ENCODE assay signal across 17 mouse cellular contexts in the genomic region with DNA sequence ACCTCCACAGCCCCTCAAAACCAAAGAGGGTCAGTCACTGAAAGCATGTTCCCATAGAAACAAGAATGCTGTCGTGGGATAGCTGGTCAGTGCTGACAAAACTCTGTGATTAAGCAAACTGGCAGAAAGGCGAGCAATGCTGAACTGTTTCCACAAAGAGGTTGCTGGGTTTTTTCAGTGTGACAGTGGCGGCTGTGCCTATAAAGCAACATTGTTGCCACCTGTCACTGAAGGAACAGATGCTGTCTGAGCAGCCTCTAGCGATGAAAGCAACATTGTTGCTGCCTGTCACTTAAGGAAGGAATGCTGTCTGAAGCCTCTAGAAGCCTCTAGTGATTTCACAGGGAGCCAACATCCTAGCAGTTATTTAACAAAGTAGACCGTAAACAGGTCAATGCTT. TPM values are rescaled to one million over a fixed set of nuclear protein-coding genes. Genes with fewer than 3 reads are reported as not detected.
DNase-seq lines count a peak whose midpoint lies in the region; ATAC-seq lines count a peak whose summit lies in the region.
"Had no signal": no experiment of that assay in that cellular context is flagged by ENCODE, and none has a peak within 500 bp of the region (broad histone marks: within the 10 kb centered on the region; RNA-seq: fewer than 3 reads in every experiment).

No protein-coding gene starts in this region.

- H3K27ac ChIP-seq in midbrain, embryonic 10.5 days (replicated peaks): 0 out of 2 replicates have a peak overlapping the region, but pooled peaks have one; percentile 23
- H3K27ac ChIP-seq in neural tube, embryonic 13.5 days (replicated peaks): peak overlapping the region; percentile 61
- H3K27ac ChIP-seq: embryonic facial prominence, embryonic 12.5 days; heart, embryonic 15.5 days; intestine, embryonic 15.5 days had no signal

- peaks cover 70% of the 10 kb centered on the region for H3K4me1 ChIP-seq in midbrain, embryonic 10.5 days
- H3K4me1 ChIP-seq in neural tube, embryonic 13.5 days (replicated peaks): peaks cover 41% of the 10 kb centered on the region

- H3K4me3 ChIP-seq in midbrain, embryonic 10.5 days: no peak overlapping the region
- no peak overlapping the region for H3K4me3 ChIP-seq in neural tube, embryonic 13.5 days
- H3K4me3 ChIP-seq: embryonic facial prominence, embryonic 12.5 days; heart, embryonic 15.5 days; intestine, embryonic 15.5 days had no signal

- H3K4me2 ChIP-seq in neural tube, embryonic 13.5 days: no peak overlapping the region
- H3K4me2 ChIP-seq: embryonic facial prominence, embryonic 12.5 days; heart, embryonic 15.5 days; intestine, embryonic 15.5 days; lung, embryonic 14.5 days had no signal

- WGBS in midbrain, embryonic 10.5 days: 77% methylated on average over 5 of the region's 5 CpGs
- 28% methylated on average over 5 of the region's 5 CpGs for WGBS in neural tube, embryonic 13.5 days

- H3K36me3 ChIP-seq in midbrain, embryonic 10.5 days: peaks cover 88% of the 10 kb centered on the region
- H3K36me3 ChIP-seq in neural tube, embryonic 13.5 days: peaks cover 23% of the 10 kb centered on the region

- H3K9me3 ChIP-seq in midbrain, embryonic 10.5 days (replicated peaks): no peaks in the 10 kb centered on the region
- no peaks in the 10 kb centered on the region for H3K9me3 ChIP-seq in neural tube, embryonic 13.5 days
- H3K9me3 ChIP-seq: embryonic facial prominence, embryonic 12.5 days; heart, embryonic 15.5 days; intestine, embryonic 15.5 days had no signal

- no peak overlapping the region for H3K9ac ChIP-seq in neural tube, embryonic 13.5 days
- H3K9ac ChIP-seq: embryonic facial prominence, embryonic 12.5 days; heart, embryonic 15.5 days; intestine, embryonic 15.5 days; lung, embryonic 14.5 days had no signal

- ATAC-seq in neural tube, embryonic 13.5 days (ENCODE audit: low read depth): no peak; the same call in 1 of the 2 replicates
- ATAC-seq: intestine, embryonic 15.5 days had no signal

- H3K27me3 ChIP-seq in midbrain, embryonic 10.5 days (ENCODE audit: low read depth, poor library complexity, severe bottlenecking): no peaks in the 10 kb centered on the region
- no peaks in the 10 kb centered on the region for H3K27me3 ChIP-seq in neural tube, embryonic 13.5 days
- H3K27me3 ChIP-seq: embryonic facial prominence, embryonic 12.5 days; heart, embryonic 15.5 days; intestine, embryonic 15.5 days had no signal

- DNase-seq in embryo, embryonic 10.5 days (ENCODE audit: low spot score): peak; percentile 34
- DNase-seq in embryo, embryonic 10 days (ENCODE audit: low spot score): no peak
- DNase-seq in retina, postnatal 1 day: peak; percentile 34
- no peak for DNase-seq in retina, embryonic 14.5 days (ENCODE audit: low spot score)
- no peak for DNase-seq in midbrain, embryonic 10.5 days (ENCODE audit: low spot score)
- no peak for DNase-seq in ovary, adult 18-20 months (ENCODE audit: low spot score)
- DNase-seq in urinary bladder, postnatal 36 days (ENCODE audit: low spot score in 2 of 2): no peak
- DNase-seq: cerebellum, postnatal 10 days; kidney, postnatal 10 days; lung, embryonic 14.5 days had no signal

RNA-seq across cellular contexts. Expression of gene Golm1, which starts 23.0 kb away (rescaled TPM):
- polyA plus RNA-seq in midbrain, embryonic 10.5 days (2016; fragmentation: Nextera tagmentation; extraction: Ambion mirVana): 181 and 187 TPM in 2 replicates
- 44.4 and 48.5 TPM in 2 replicates for polyA plus RNA-seq in neural tube, embryonic 13.5 days (2015; fragmentation: Nextera tagmentation; extraction: Ambion mirVana)

RNA-seq across cellular contexts. Expression of gene 4921517D22Rik, which starts 41.3 kb away (rescaled TPM):
- not detected in 2 replicates for polyA plus RNA-seq in midbrain, embryonic 10.5 days (2016; fragmentation: Nextera tagmentation; extraction: Ambion mirVana)
- polyA plus RNA-seq in neural tube, embryonic 13.5 days (2015; fragmentation: Nextera tagmentation; extraction: Ambion mirVana): not detected in 2 replicates
- polyA plus RNA-seq: embryonic facial prominence, embryonic 12.5 days; frontal cortex, adult 2 months; heart, embryonic 15.5 days; intestine, embryonic 15.5 days; liver, adult 2 months; lung, embryonic 14.5 days; neural tube, embryonic 14.5 days had no signal

RNA-seq across cellular contexts. Expression of gene Spata31d1a, which starts 57.5 kb away (rescaled TPM):
- polyA plus RNA-seq in midbrain, embryonic 10.5 days (2016; fragmentation: Nextera tagmentation; extraction: Ambion mirVana): 0.02 TPM in 1 of 2 replicates, not detected in the other
- polyA plus RNA-seq in neural tube, embryonic 13.5 days (2015; fragmentation: Nextera tagmentation; extraction: Ambion mirVana): 0.03 TPM in 1 of 2 replicates, not detected in the other
- polyA plus RNA-seq: embryonic facial prominence, embryonic 12.5 days; intestine, embryonic 15.5 days; liver, adult 2 months; lung, embryonic 14.5 days had no signal

RNA-seq across cellular contexts. Expression of gene Spata31d1b, which starts 59.4 kb away (rescaled TPM):
- 0.02 TPM in 1 of 2 replicates, not detected in the other for polyA plus RNA-seq in midbrain, embryonic 10.5 days (2016; fragmentation: Nextera tagmentation; extraction: Ambion mirVana)
- polyA plus RNA-seq in neural tube, embryonic 13.5 days (2015; fragmentation: Nextera tagmentation; extraction: Ambion mirVana): not detected in 2 replicates
- polyA plus RNA-seq: embryonic facial prominence, embryonic 12.5 days; frontal cortex, adult 2 months; heart, embryonic 15.5 days; intestine, embryonic 15.5 days; liver, adult 2 months; lung, embryonic 14.5 days; neural tube, embryonic 14.5 days had no signal

Comparison
In these comparisons a context has a peak if more than half of its experiments do, and no peak if none do; other contexts are left out.
1. DNase-seq: peak in embryo, embryonic 10.5 days (single experiment) and retina, postnatal 1 day (single experiment); none in embryo, embryonic 10 days (single experiment), retina, embryonic 14.5 days (single experiment), midbrain, embryonic 10.5 days (single experiment), ovary, adult 18-20 months (single experiment) and urinary bladder, postnatal 36 days (0 of 2).